Mouse (Mus musculus) liver, postnatal 0 days (tissue): ENCODE results near the gene Scgb2b2. TPM values are rescaled to one million over a fixed set of nuclear protein-coding genes. Genes with fewer than 3 reads are reported as not detected.

Experiments
- ATAC-seq: fragments of 200-750 bp; cut with Nextera tagmentation; 2 replicates; pipeline ENCODE4 v1.8.0; 2017; ENCODE audit warnings: mild to moderate bottlenecking, moderate library complexity
- DNase-seq: peaks from one replicate; pipeline ENCODE4 v3.0.0-alpha.2; 2016
- H3K27ac ChIP-seq: fragments of 300-500 bp; sonication (generic); 2 replicates; pipeline ENCODE4 v1.5.1; 2014; ENCODE audit warnings: antibody characterized with exemption, moderate library complexity, mild to moderate bottlenecking, low read depth
- H3K27me3 ChIP-seq: fragments of 300-500 bp; sonication (generic); 2 replicates; pipeline ENCODE4 v1.6.1; 2014; ENCODE audit warnings: low read length, control low read depth, mixed read lengths; ENCODE audit not compliant: insufficient read depth
- H3K36me3 ChIP-seq: fragments of 300-500 bp; sonication (generic); replicated peaks from 2 replicates; pipeline ENCODE4 v1.6.1; 2014; ENCODE audit warnings: mild to moderate bottlenecking, control low read depth, low read length, moderate library complexity, mixed read lengths; ENCODE audit not compliant: insufficient read depth
- H3K4me1 ChIP-seq: fragments of 300-500 bp; sonication (generic); 2 replicates; pipeline ENCODE4 v1.6.1; 2014; ENCODE audit warnings: antibody characterized with exemption, mild to moderate bottlenecking, control low read depth; ENCODE audit not compliant: insufficient read depth
- H3K4me2 ChIP-seq: fragments of 300-500 bp; sonication (generic); 2 replicates; pipeline ENCODE4 v1.6.1; 2014; ENCODE audit warnings: low read depth, mild to moderate bottlenecking, low read length, moderate library complexity, mixed read lengths
- H3K4me3 ChIP-seq: fragments of 300-500 bp; sonication (generic); 2 replicates; pipeline ENCODE4 v1.5.1; 2014; ENCODE audit warnings: low read depth, low read length
- H3K9ac ChIP-seq: fragments of 300-500 bp; sonication (generic); replicated peaks from 2 replicates; pipeline ENCODE4 v1.6.1; 2014; ENCODE audit warnings: mild to moderate bottlenecking, moderate library complexity
- H3K9me3 ChIP-seq: fragments of 300-500 bp; sonication (generic); 2 replicates; pipeline ENCODE4 v1.6.1; 2016; ENCODE audit warnings: mild to moderate bottlenecking, control low read depth, low read length, mixed read lengths
- CTCF ChIP-seq: sonication (generic); IDR thresholded peaks from 2 replicates; pipeline ENCODE4 v1.5.1; 2016; ENCODE audit warnings: antibody characterized with exemption, low read depth
- EP300 ChIP-seq: IDR thresholded peaks from 2 replicates; pipeline ENCODE4 v1.6.1; 2016; ENCODE audit warnings: antibody characterized with exemption, low read depth, mild to moderate bottlenecking
- WGBS: fragments of 180-500 bp; shearing (Covaris S2); extraction: QIAGEN DNeasy Blood & Tissue Kit; methylation state at CpG from one replicate; pipeline ENCODE4 v1.1.7; 2014; ENCODE audit not compliant: insufficient replicate concordance; 5-methylcytosine and 5-hydroxymethylcytosine counted together
- polyA plus RNA-seq: library from polyadenylated mRNA; unstranded; fragments of >200 nt; fragmentation: Nextera tagmentation; extraction: Ambion mirVana; gene quantifications from 2 replicates; pipeline ENCODE4 v1.2.1, GENCODE M21; 2015

Scgb2b2 gene
- not detected in 2 replicates for polyA plus RNA-seq

GRCm38 (mm10) chr7:31290208-31290607 is at the start of gene Scgb2b2:
Gene Scgb2b2 (plus strand): TSS chr7:31290508.
- no peak for TF ChIP-seq EP300
- no peak for TF ChIP-seq CTCF
- Histone ChIP-seq H3K9ac (no peak within 1 kb of the TSS), H3K27me3 (no peaks in the 10 kb centered on the region), H3K4me1 (no peaks in the 10 kb centered on the region), H3K4me3 (no peak within 1 kb of the TSS), H3K4me2 (no peak within 1 kb of the TSS), H3K36me3 (no peaks in the 10 kb centered on the region), H3K9me3 (no peaks in the 10 kb centered on the region), H3K27ac (no peak within 1 kb of the TSS)
- ATAC-seq (no peak), DNase-seq (no peak)
- 72% methylated on average over 5 of the region's 5 CpGs for WGBS

- 63% methylated on average over 3 of the region's 3 CpGs for WGBS
- no peak for ATAC-seq
- Histone ChIP-seq H3K36me3 (no peaks in the 10 kb centered on the region), H3K27ac (no peak within 1 kb of the TSS), H3K27me3 (no peaks in the 10 kb centered on the region), H3K9ac (no peak within 1 kb of the TSS), H3K4me2 (no peak within 1 kb of the TSS), H3K4me1 (no peaks in the 10 kb centered on the region), H3K9me3 (no peaks in the 10 kb centered on the region), H3K4me3 (no peak within 1 kb of the TSS)
- DNase-seq: no peak
- TF ChIP-seq CTCF: no peak
- no peak for TF ChIP-seq EP300
Observed at GRCm38 (mm10) chr7:31291721-31292120, 1.4 kb downstream of the Scgb2b2 start, which contains the start of gene Scgb1b2. Gene Scgb1b2 (minus strand): TSS chr7:31291821.

Other genes with a start within 250 kb of the Scgb2b2 start
- 25.8 and 29.4 TPM in 2 replicates for gene Fxyd5, start 248.0 kb upstream of the Scgb2b2 start, polyA plus RNA-seq
- 0.16 TPM in 1 of 2 replicates, not detected in the other for gene Fxyd7, start 239.0 kb upstream of the Scgb2b2 start, polyA plus RNA-seq
- 300 and 302 TPM in 2 replicates for gene Fxyd1, start 233.3 kb upstream of the Scgb2b2 start, polyA plus RNA-seq
- 0.11 TPM in 1 of 2 replicates, not detected in the other for gene Lgi4, start 231.2 kb upstream of the Scgb2b2 start, polyA plus RNA-seq
- 3.4 TPM in 2 replicates for gene Fxyd3, start 213.8 kb upstream of the Scgb2b2 start, polyA plus RNA-seq
- 250 and 259 TPM in 2 replicates for gene Hpn, start 175.2 kb upstream of the Scgb2b2 start, polyA plus RNA-seq
- 2.8 and 3.1 TPM in 2 replicates for gene Scn1b, start 163.5 kb upstream of the Scgb2b2 start, polyA plus RNA-seq
- gene Gramd1a, start 134.6 kb upstream of the Scgb2b2 start, polyA plus RNA-seq: 7.1 and 8.9 TPM in 2 replicates
- gene Scgb1b2, start 1.3 kb downstream of the Scgb2b2 start, polyA plus RNA-seq: not detected in 2 replicates
- gene Scgb2b3, start 71.6 kb downstream of the Scgb2b2 start, polyA plus RNA-seq: not detected in 2 replicates
- not detected in 2 replicates for gene Scgb1b3, start 85.1 kb downstream of the Scgb2b2 start, polyA plus RNA-seq